Mouse (Mus musculus) CD4-positive, CD25-positive, alpha-beta regulatory T cell, adult 4 months (primary cell): ENCODE results near the gene Tmem234. TPM values are rescaled to one million over a fixed set of nuclear protein-coding genes. Genes with fewer than 3 reads are reported as not detected.
A peak's percentile ranks its signal among the peaks of the same experiment; 100 is the strongest.

ENCODE experiments used
- ATAC-seq: one replicate; pipeline ENCODE4 v1.8.0; 2017
- polyA plus RNA-seq, 2 experiments: library from polyadenylated mRNA; unstranded; fragments of 100-300 nt; shearing (Covaris generic); gene quantifications; one replicate each; pipeline ENCODE4 v1.2.1; 2017

Tmem234 gene
- polyA plus RNA-seq, 2 experiments from 2014 or later, result 254 to 306 TPM

DNA sequence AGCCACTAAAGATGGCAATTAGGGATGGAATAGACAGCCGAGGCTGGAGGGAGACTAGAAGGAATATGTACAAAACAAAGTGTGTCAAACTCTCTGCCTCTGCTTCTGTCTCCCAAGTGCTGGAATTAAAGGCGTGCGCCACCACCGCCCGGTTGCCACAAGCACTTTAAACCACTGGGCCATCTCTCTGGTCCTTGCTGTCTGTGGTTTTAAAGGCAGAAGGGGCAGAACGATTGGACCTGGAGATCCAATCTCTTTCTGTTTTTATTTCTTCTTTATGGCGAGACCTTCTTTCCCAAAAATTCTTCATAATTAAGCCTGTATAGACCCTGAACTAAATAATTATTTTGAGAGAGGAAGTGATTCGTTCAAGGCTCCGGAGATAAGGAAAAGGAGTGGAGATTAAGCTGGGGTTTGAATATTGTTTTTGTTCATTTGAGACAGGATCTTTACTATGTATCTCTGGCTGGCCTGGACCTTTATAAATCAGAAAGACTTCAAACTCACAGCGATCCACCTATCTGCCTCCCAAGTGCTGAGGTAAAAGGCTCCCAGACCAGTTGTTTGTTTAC lies 72.5 kb downstream of the Tmem234 start:
- ATAC-seq, result peak; percentile 12

Other genes with a start within 250 kb of the Tmem234 start
- gene Zbtb8a, start 222.6 kb upstream of the Tmem234 start, polyA plus RNA-seq, result 1 to 10 TPM; 9.6 to 9.8 TPM
- gene Zbtb8b, start 159.8 kb upstream of the Tmem234 start, polyA plus RNA-seq, result not detected
- gene Bsdc1, start 139.1 kb upstream of the Tmem234 start, polyA plus RNA-seq, result 10 to 100 TPM; 30.8 to 37.9 TPM
- gene Tssk3, start 109.6 kb upstream of the Tmem234 start, polyA plus RNA-seq, result not detected
- gene Fam229a, start 109.5 kb upstream of the Tmem234 start, polyA plus RNA-seq, result not detected
- gene Marcksl1, start 87.1 kb upstream of the Tmem234 start, polyA plus RNA-seq, result 1 to 10 TPM; 2.3 to 2.6 TPM
- gene Hdac1, start 58.0 kb upstream of the Tmem234 start, polyA plus RNA-seq, result 100 to 1,000 TPM; 270 to 328 TPM
- 1,000 to 10,000 TPM; 1,549 to 2,173 TPM for gene Lck, start 27.0 kb upstream of the Tmem234 start, polyA plus RNA-seq
- under 1 TPM in 1 of 2 experiments, not detected in 1; 0.86 TPM for gene Fam167b, start 22.1 kb upstream of the Tmem234 start, polyA plus RNA-seq
- 100 to 1,000 TPM; 337 to 353 TPM for gene Eif3i, start within 50 bp of the Tmem234 start, polyA plus RNA-seq
- gene Dcdc2b, start 13.6 kb downstream of the Tmem234 start, polyA plus RNA-seq, result 1 to 10 TPM; 3.9 to 7.0 TPM
- gene Iqcc, start 18.4 kb downstream of the Tmem234 start, polyA plus RNA-seq, result 10 to 100 TPM; 48.4 to 68.7 TPM
- gene Ccdc28b, start 23.3 kb downstream of the Tmem234 start, polyA plus RNA-seq, result 10 to 100 TPM; 28.6 to 39.5 TPM
- gene Txlna, start 40.4 kb downstream of the Tmem234 start, polyA plus RNA-seq, result 10 to 100 TPM; 19.8 to 29.3 TPM
- gene Kpna6, start 72.1 kb downstream of the Tmem234 start, polyA plus RNA-seq, result 10 to 100 TPM; 11.8 to 12.0 TPM
- gene Tmem39b, start 96.2 kb downstream of the Tmem234 start, polyA plus RNA-seq, result 10 to 100 TPM in 1 of 2 experiments, 1 to 10 TPM in 1; 8.1 to 16.8 TPM
- gene Khdrbs1, start 141.6 kb downstream of the Tmem234 start, polyA plus RNA-seq, result 10 to 100 TPM; 24.8 to 39.1 TPM
- gene Ptp4a2, start 210.6 kb downstream of the Tmem234 start, polyA plus RNA-seq, result 1,000 to 10,000 TPM; 1,309 to 1,442 TPM